Mouse (Mus musculus) lung, embryonic 15.5 days (tissue): Measurements from ENCODE around the gene Gm43552. TPM values are rescaled to one million over a fixed set of nuclear protein-coding genes. Genes with fewer than 3 reads are reported as not detected.

ENCODE experiments used
- ATAC-seq: fragments of 200-750 bp; cut with Nextera tagmentation; 2 replicates; pipeline ENCODE4 v1.8.0; 2017; ENCODE audit warnings: moderate number of reproducible peaks, borderline replicate concordance; ENCODE audit not compliant: low FRiP score, low TSS enrichment; ENCODE audit errors: extremely low read depth
- H3K27ac ChIP-seq: fragments of 300-500 bp; sonication (generic); 2 replicates; pipeline ENCODE4 v1.5.1; 2015; ENCODE audit warnings: moderate library complexity, mild to moderate bottlenecking, inconsistent platforms
- H3K27me3 ChIP-seq: fragments of 300-500 bp; sonication (generic); 2 replicates; pipeline ENCODE4 v1.6.1; 2015; ENCODE audit warnings: inconsistent platforms
- H3K36me3 ChIP-seq: fragments of 300-500 bp; sonication (generic); 2 replicates; pipeline ENCODE4 v1.6.1; 2015; ENCODE audit warnings: inconsistent platforms
- H3K4me1 ChIP-seq: fragments of 300-500 bp; sonication (generic); 2 replicates; pipeline ENCODE4 v1.6.1; 2015; ENCODE audit warnings: inconsistent platforms
- H3K4me2 ChIP-seq: fragments of 300-500 bp; sonication (generic); 2 replicates; pipeline ENCODE4 v1.6.1; 2015; ENCODE audit warnings: inconsistent platforms, mild to moderate bottlenecking, moderate library complexity
- H3K4me3 ChIP-seq: fragments of 300-500 bp; sonication (generic); 2 replicates; pipeline ENCODE4 v1.5.1; 2015; ENCODE audit warnings: mild to moderate bottlenecking, inconsistent platforms
- H3K9ac ChIP-seq: fragments of 300-500 bp; sonication (generic); 2 replicates; pipeline ENCODE4 v1.6.1; 2015; ENCODE audit warnings: inconsistent platforms
- H3K9me3 ChIP-seq: fragments of 300-500 bp; sonication (generic); 2 replicates; pipeline ENCODE4 v1.6.1; 2016; ENCODE audit warnings: inconsistent platforms
- WGBS: fragments of 180-500 bp; shearing (Covaris S2); methylation state at CpG from one replicate; pipeline ENCODE4 v1.1.7; 2015; 5-methylcytosine and 5-hydroxymethylcytosine counted together
- polyA plus RNA-seq: library from polyadenylated mRNA; unstranded; fragments of >200 nt; fragmentation: Nextera tagmentation; extraction: Ambion mirVana; gene quantifications from 2 replicates; pipeline ENCODE4 v1.2.1, GENCODE M21; 2015

Gm43552 gene
- polyA plus RNA-seq, 1 experiment from 2014 or later, result not detected

- H3K4me1 ChIP-seq, result peaks cover 12% of the 10 kb centered on the region
- peaks cover 37% of the 10 kb centered on the region for H3K36me3 ChIP-seq
Measured at GRCm38 (mm10) chr5:65394425-65394824, 98.2 kb downstream of the Gm43552 start.

GRCm38 (mm10) chr5:65391753-65392152, 100.9 kb downstream of the Gm43552 start:
- peak overlapping the region; percentile 71 for H3K9ac ChIP-seq
- peaks cover 48% of the 10 kb centered on the region for H3K36me3 ChIP-seq
- H3K4me1 ChIP-seq, result peaks cover 19% of the 10 kb centered on the region
- no peaks in the 10 kb centered on the region for H3K27me3 ChIP-seq
- H3K4me3 ChIP-seq, result peak overlapping the region; percentile 87
- peak; percentile 47; the same call in 1 of the 2 replicates for ATAC-seq
- H3K4me2 ChIP-seq, result peak overlapping the region; percentile 82
- H3K9me3 ChIP-seq, result no peaks in the 10 kb centered on the region
- H3K27ac ChIP-seq, result peak overlapping the region; percentile 67
- 2% methylated on average over 12 of the region's 12 CpGs for WGBS

More at GRCm38 (mm10) chr5:65394425-65394824, 98.2 kb downstream of the Gm43552 start:
- no peaks in the 10 kb centered on the region for H3K27me3 ChIP-seq
- H3K9me3 ChIP-seq, result no peaks in the 10 kb centered on the region
- no peak overlapping the region for H3K4me3 ChIP-seq
- no peak overlapping the region for H3K27ac ChIP-seq
- no peak overlapping the region for H3K9ac ChIP-seq
- H3K4me2 ChIP-seq, result no peak overlapping the region
- ATAC-seq, result no peak
- WGBS, result 83% methylated on average over 7 of the region's 7 CpGs

GRCm38 (mm10) chr5:65390648-65391644, 101.7 kb downstream of the Gm43552 start, which contains the start of the genes Rpl9 and Lias:
Gene Rpl9, minus strand, starts transcription at chr5:65391444.
Gene Lias, plus strand, starts transcription at chr5:65391497.
- ATAC-seq, result peak; percentile 97

GRCm38 (mm10) chr5:65387008-65387867, 105.4 kb downstream of the Gm43552 start:
- ATAC-seq, result no peak

More at GRCm38 (mm10) chr5:65390648-65391644, 101.7 kb downstream of the Gm43552 start, which contains the start of the genes Rpl9 and Lias:
- Histone ChIP-seq H3K9me3 (no peaks in the 10 kb centered on the region), H3K9ac (peak within 1 kb of the TSS; percentile 98), H3K4me3 (peak within 1 kb of the TSS; percentile 87), H3K36me3 (peaks cover 44% of the 10 kb centered on the region), H3K27me3 (no peaks in the 10 kb centered on the region), H3K4me2 (peak within 1 kb of the TSS; percentile 82), H3K4me1 (peaks cover 19% of the 10 kb centered on the region), H3K27ac (peak within 1 kb of the TSS; percentile 76)
- under 1% methylated on average over 83 of the region's 83 CpGs for WGBS

GRCm38 (mm10) chr5:65385704-65386103, 106.9 kb downstream of the Gm43552 start:
- H3K27ac ChIP-seq, result no peak overlapping the region
- H3K4me1 ChIP-seq, result peaks cover 17% of the 10 kb centered on the region
- WGBS, result 73% methylated on average over 2 of the region's 2 CpGs
- H3K9ac ChIP-seq, result no peak overlapping the region
- no peak overlapping the region for H3K4me2 ChIP-seq
- H3K4me3 ChIP-seq, result no peak overlapping the region
- H3K36me3 ChIP-seq, result peaks cover 33% of the 10 kb centered on the region
- ATAC-seq, result no peak
- H3K27me3 ChIP-seq, result no peaks in the 10 kb centered on the region
- H3K9me3 ChIP-seq, result no peaks in the 10 kb centered on the region

More at GRCm38 (mm10) chr5:65387008-65387867, 105.4 kb downstream of the Gm43552 start:
- no peak overlapping the region for H3K4me3 ChIP-seq
- H3K36me3 ChIP-seq, result peaks cover 33% of the 10 kb centered on the region
- peaks cover 19% of the 10 kb centered on the region for H3K4me1 ChIP-seq
- 76% methylated on average over 6 of the region's 6 CpGs for WGBS
- no peak overlapping the region for H3K27ac ChIP-seq
- no peaks in the 10 kb centered on the region for H3K9me3 ChIP-seq
- no peaks in the 10 kb centered on the region for H3K27me3 ChIP-seq
- H3K4me2 ChIP-seq, result no peak overlapping the region
- H3K9ac ChIP-seq, result no peak overlapping the region

Other genes starting within 250 kb of the Gm43552 start
- 80.3 and 84.4 TPM in 2 replicates for gene Rfc1, start 157.2 kb downstream of the Gm43552 start, polyA plus RNA-seq
- gene Klb, start 144.5 kb downstream of the Gm43552 start, polyA plus RNA-seq, result 0.08 TPM in 1 of 2 replicates, not detected in the other
- 991 and 1,022 TPM in 2 replicates for gene Rpl9, start 101.4 kb downstream of the Gm43552 start, polyA plus RNA-seq
- 55.5 and 57.2 TPM in 2 replicates for gene Lias, start 101.3 kb downstream of the Gm43552 start, polyA plus RNA-seq
- gene Ugdh, start 56.9 kb downstream of the Gm43552 start, polyA plus RNA-seq, result 140 and 146 TPM in 2 replicates
- gene Smim14, start 44.4 kb upstream of the Gm43552 start, polyA plus RNA-seq, result 99.4 and 108 TPM in 2 replicates
- 165 and 167 TPM in 2 replicates for gene Ube2k, start 44.4 kb upstream of the Gm43552 start, polyA plus RNA-seq
- 67.5 and 71.7 TPM in 2 replicates for gene Pds5a, start 205.4 kb upstream of the Gm43552 start, polyA plus RNA-seq